Mouse (Mus musculus) layer of hippocampus, adult 2 months (tissue): ENCODE results near the gene Slamf6. TPM values are rescaled to one million over a fixed set of nuclear protein-coding genes. Genes with fewer than 3 reads are reported as not detected.

Experiments used
- DNase-seq, 2 experiments: peaks; one replicate each; pipeline ENCODE4 v3.0.0; 2022; ENCODE audit warnings: low spot score in 2 of 2
- H3K27ac ChIP-seq: fragments of 200-600 bp; 2 replicates; pipeline ENCODE4 v1.8.1; 2022
- H3K4me3 ChIP-seq: fragments of 200-600 bp; 2 replicates; pipeline ENCODE4 v1.8.1; 2022; ENCODE audit warnings: mild to moderate bottlenecking
- CTCF ChIP-seq: fragments of 200-600 bp; conservative IDR thresholded peaks from 2 replicates; pipeline ENCODE4 v1.8.1; 2022; ENCODE audit warnings: antibody characterized with exemption, mild to moderate bottlenecking, moderate library complexity
- total RNA-seq, 2 experiments: library from RNA; stranded (reverse); gene quantifications; 2 replicates each; pipeline ENCODE4 v1.2.3; 2021

Slamf6 gene
- total RNA-seq, 2 experiments from 2014 or later = not detected

GRCm38 (mm10) chr1:171933851-171934250 lies 16.5 kb downstream of the Slamf6 start:
- DNase-seq = no peak
- Histone ChIP-seq H3K27ac (no peak overlapping the region), H3K4me3 (no peak overlapping the region)
- no peak for TF ChIP-seq CTCF

- no peak for DNase-seq
- no peak for TF ChIP-seq CTCF
- H3K27ac ChIP-seq = no peak overlapping the region
- H3K4me3 ChIP-seq = no peak overlapping the region
These were observed 21.9 kb downstream of the Slamf6 start for GRCm38 (mm10) chr1:171938952-171939948.

- H3K4me3 ChIP-seq = no peak overlapping the region
- no peak overlapping the region for H3K27ac ChIP-seq
- no peak for DNase-seq
- TF ChIP-seq CTCF = no peak
These were observed 23.3 kb downstream of the Slamf6 start for GRCm38 (mm10) chr1:171940626-171941025.

GRCm38 (mm10) chr1:171946447-171946995 lies 29.2 kb downstream of the Slamf6 start:
- Histone ChIP-seq H3K4me3 (no peak overlapping the region), H3K27ac (no peak overlapping the region)
- no peak for TF ChIP-seq CTCF
- DNase-seq = no peak

GRCm38 (mm10) chr1:171948161-171948945 lies 31.0 kb downstream of the Slamf6 start:
- Histone ChIP-seq H3K4me3 (no peak overlapping the region), H3K27ac (no peak overlapping the region)
- no peak for TF ChIP-seq CTCF
- DNase-seq = no peak

GRCm38 (mm10) chr1:171948946-171949508 lies 31.7 kb downstream of the Slamf6 start:
- TF ChIP-seq CTCF = no peak
- Histone ChIP-seq H3K27ac (no peak overlapping the region), H3K4me3 (no peak overlapping the region)
- no peak for DNase-seq

GRCm38 (mm10) chr1:171955071-171955470 lies 37.8 kb downstream of the Slamf6 start:
- no peak overlapping the region for H3K27ac ChIP-seq
- no peak overlapping the region for H3K4me3 ChIP-seq
- TF ChIP-seq CTCF = no peak
- DNase-seq = no peak

GRCm38 (mm10) chr1:171957411-171957810 lies 40.1 kb downstream of the Slamf6 start:
- DNase-seq = no peak
- no peak for TF ChIP-seq CTCF
- Histone ChIP-seq H3K4me3 (no peak overlapping the region), H3K27ac (no peak overlapping the region)

- H3K27ac ChIP-seq = no peak overlapping the region
- H3K4me3 ChIP-seq = no peak overlapping the region
- no peak for DNase-seq
- no peak for TF ChIP-seq CTCF
These were observed 43.4 kb downstream of the Slamf6 start for GRCm38 (mm10) chr1:171960726-171961125.

- TF ChIP-seq CTCF = no peak
- no peak for DNase-seq
- no peak overlapping the region for H3K4me3 ChIP-seq
- H3K27ac ChIP-seq = no peak overlapping the region
These were observed 44.4 kb downstream of the Slamf6 start for GRCm38 (mm10) chr1:171961704-171962103.

- TF ChIP-seq CTCF = no peak
- Histone ChIP-seq H3K4me3 (no peak overlapping the region), H3K27ac (no peak overlapping the region)
- no peak for DNase-seq
These were observed 46.3 kb downstream of the Slamf6 start for GRCm38 (mm10) chr1:171963613-171964012.

GRCm38 (mm10) chr1:171966054-171966790 lies 48.9 kb downstream of the Slamf6 start:
- DNase-seq = no peak
- Histone ChIP-seq H3K4me3 (no peak overlapping the region), H3K27ac (no peak overlapping the region)
- no peak for TF ChIP-seq CTCF
